Mouse (Mus musculus): ENCODE measurements at regions not wholly inside any gene's neighbourhood (a gene's known extent, or its start where the extent isn't known, plus 50 kb on each side); places are given as distances from the start of the nearest gene placed in this dataset.

DNA sequence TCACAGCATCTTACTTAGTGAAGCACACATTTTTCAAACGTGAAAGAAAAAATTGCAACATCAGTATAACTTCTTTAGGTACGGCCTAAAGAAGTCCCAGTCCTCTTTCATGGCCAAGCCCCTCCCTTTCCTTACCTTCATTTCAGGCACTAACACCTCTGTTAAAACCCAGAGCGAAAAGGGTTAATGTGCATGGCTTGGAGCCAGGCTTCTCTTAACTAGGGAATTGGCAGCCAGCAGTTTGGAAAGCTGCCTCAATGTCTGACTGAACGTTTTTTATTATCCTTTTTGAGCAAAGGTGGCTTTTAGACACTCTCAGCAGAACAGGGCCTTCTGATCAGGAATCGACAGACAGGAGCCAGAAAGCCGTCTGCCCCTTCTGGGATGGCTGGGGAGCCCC, 726.4 kb upstream of the Sox9 start:
- Histone ChIP-seq H3K4me2 (peak overlapping the region; percentile 16; the same call in 1 of the 2 replicates), H3K4me3 (replicated peaks) (no peak overlapping the region), H3K4me1 (replicated peaks) (peaks cover 23% of the 10 kb centered on the region), H3K27ac (peak overlapping the region; percentile 89), H3K27me3 (no peaks in the 10 kb centered on the region), H3K9ac (replicated peaks) (no peak overlapping the region), H3K9me3 (no peaks in the 10 kb centered on the region), H3K36me3 (no peaks in the 10 kb centered on the region)
- peak; percentile 47 for ATAC-seq (ENCODE audit: insufficient number of reproducible peaks, insufficient read depth, low FRiP score, low TSS enrichment, low read depth)
- WGBS, result 36% methylated on average over 6 of the region's 6 CpGs

DNA sequence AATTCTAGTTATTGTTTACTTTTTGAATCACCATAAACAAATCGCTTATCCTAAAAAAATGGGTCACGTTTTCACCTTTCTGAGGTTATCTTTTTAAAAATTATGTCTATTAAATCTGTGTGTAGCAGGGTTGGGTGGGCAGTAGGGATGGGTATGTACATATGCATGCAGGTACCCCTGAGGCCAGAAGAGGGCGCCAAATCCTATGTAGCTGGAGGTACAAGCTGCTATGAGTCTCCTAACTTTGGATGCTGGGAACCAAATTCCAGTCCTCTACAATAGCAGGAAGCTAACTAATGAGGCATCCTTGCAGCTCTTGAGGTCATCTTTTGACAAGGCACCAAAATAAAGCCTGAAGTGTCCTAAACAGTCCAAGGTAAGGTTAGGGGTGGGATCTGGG, 714.8 kb upstream of the Sox9 start:
- WGBS, result 64% methylated on average over 3 of the region's 3 CpGs
- Histone ChIP-seq H3K27me3 (no peaks in the 10 kb centered on the region), H3K9ac (replicated peaks) (no peak overlapping the region), H3K9me3 (peaks cover 3% of the 10 kb centered on the region; the same call in 1 of the 2 replicates), H3K4me3 (replicated peaks) (no peak overlapping the region), H3K4me2 (no peak overlapping the region), H3K27ac (no peak overlapping the region), H3K4me1 (replicated peaks) (no peaks in the 10 kb centered on the region), H3K36me3 (no peaks in the 10 kb centered on the region)
- ATAC-seq (ENCODE audit: insufficient number of reproducible peaks, insufficient read depth, low FRiP score, low TSS enrichment, low read depth), result no peak

DNA sequence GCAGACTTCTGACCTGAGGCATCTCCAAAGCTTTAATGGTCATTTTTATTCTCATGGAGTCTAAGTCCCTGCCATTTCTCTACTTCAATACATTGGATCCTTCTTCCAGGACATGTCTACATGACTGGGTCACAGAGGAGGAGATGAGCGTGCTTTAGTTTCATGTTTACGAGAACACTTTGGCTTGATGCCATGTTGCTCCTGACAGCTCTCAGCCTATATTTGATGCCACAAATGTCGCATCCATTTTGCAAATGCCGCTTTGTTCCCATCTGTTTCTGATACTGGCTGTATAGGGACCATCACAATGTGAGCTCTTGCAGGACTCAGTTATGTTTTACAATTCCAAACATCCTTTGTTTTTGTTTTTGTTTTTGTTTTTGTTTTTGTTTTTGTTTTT, 713.2 kb upstream of the Sox9 start:
- Histone ChIP-seq H3K4me1 (replicated peaks) (no peaks in the 10 kb centered on the region), H3K27me3 (no peaks in the 10 kb centered on the region), H3K36me3 (no peaks in the 10 kb centered on the region), H3K9ac (replicated peaks) (no peak overlapping the region), H3K4me2 (no peak overlapping the region), H3K4me3 (replicated peaks) (no peak overlapping the region), H3K27ac (no peak overlapping the region), H3K9me3 (peaks cover 3% of the 10 kb centered on the region; the same call in 1 of the 2 replicates)
- ATAC-seq (ENCODE audit: insufficient number of reproducible peaks, insufficient read depth, low FRiP score, low TSS enrichment, low read depth), result no peak
- 87% methylated on average over 4 of the region's 4 CpGs for WGBS

- Histone ChIP-seq H3K9me3 (peaks cover 3% of the 10 kb centered on the region; the same call in 1 of the 2 replicates), H3K27me3 (no peaks in the 10 kb centered on the region), H3K9ac (replicated peaks) (no peak overlapping the region), H3K36me3 (no peaks in the 10 kb centered on the region), H3K4me2 (no peak overlapping the region), H3K4me3 (replicated peaks) (no peak overlapping the region), H3K27ac (no peak overlapping the region), H3K4me1 (replicated peaks) (no peaks in the 10 kb centered on the region)
- WGBS, result 88% methylated on average over 7 of the region's 7 CpGs
- ATAC-seq (ENCODE audit: insufficient number of reproducible peaks, insufficient read depth, low FRiP score, low TSS enrichment, low read depth), result no peak
Observed at GRCm38 (mm10) chr11:112071571-112071970, 710.5 kb upstream of the Sox9 start.

DNA sequence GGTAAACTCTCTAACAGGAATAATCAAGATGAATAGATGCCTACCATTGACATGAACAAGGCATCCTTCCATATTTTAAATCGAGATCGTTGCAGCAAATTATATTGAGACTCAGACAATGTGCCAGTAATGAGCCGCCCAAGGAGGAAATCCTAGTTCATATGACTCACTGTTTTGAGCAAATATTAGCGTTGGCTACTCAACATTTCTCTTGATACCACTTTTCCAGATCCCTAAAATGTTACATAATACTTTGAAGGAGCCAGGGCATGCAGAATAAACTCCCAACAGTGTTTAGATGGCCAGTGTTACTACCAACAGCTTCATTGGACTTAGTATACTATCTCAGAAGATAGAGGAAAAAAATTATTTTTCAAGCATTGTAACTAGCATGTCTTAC, 700.6 kb upstream of the Sox9 start:
- Histone ChIP-seq H3K27me3 (no peaks in the 10 kb centered on the region), H3K27ac (no peak overlapping the region), H3K4me1 (replicated peaks) (0 out of 2 replicates have a peak, but pooled peaks cover 3% of the 10 kb centered on the region), H3K4me3 (replicated peaks) (no peak overlapping the region), H3K36me3 (no peaks in the 10 kb centered on the region), H3K4me2 (no peak overlapping the region), H3K9ac (replicated peaks) (no peak overlapping the region), H3K9me3 (no peaks in the 10 kb centered on the region)
- no peak for ATAC-seq (ENCODE audit: insufficient number of reproducible peaks, insufficient read depth, low FRiP score, low TSS enrichment, low read depth)
- 94% methylated on average over 4 of the region's 4 CpGs for WGBS

- H3K27ac ChIP-seq, result no peak overlapping the region
- 26% methylated on average over 4 of the region's 4 CpGs for WGBS
- no peaks in the 10 kb centered on the region for H3K27me3 ChIP-seq
- H3K4me2 ChIP-seq, result no peak overlapping the region
- ATAC-seq (ENCODE audit: insufficient number of reproducible peaks, insufficient read depth, low FRiP score, low TSS enrichment, low read depth), result no peak
- 0 out of 2 replicates have a peak, but pooled peaks cover 3% of the 10 kb centered on the region for H3K4me1 ChIP-seq (replicated peaks)
- no peak overlapping the region for H3K4me3 ChIP-seq (replicated peaks)
- H3K36me3 ChIP-seq, result no peaks in the 10 kb centered on the region
- H3K9ac ChIP-seq (replicated peaks), result no peak overlapping the region
- no peaks in the 10 kb centered on the region for H3K9me3 ChIP-seq
Observed at GRCm38 (mm10) chr11:112083019-112083418, 699.0 kb upstream of the Sox9 start.

GRCm38 (mm10) chr11:112092168-112092567, 689.9 kb upstream of the Sox9 start:
- H3K4me3 ChIP-seq (replicated peaks), result no peak overlapping the region
- WGBS, result 68% methylated on average over 8 of the region's 8 CpGs
- no peak overlapping the region for H3K27ac ChIP-seq
- ATAC-seq (ENCODE audit: insufficient number of reproducible peaks, insufficient read depth, low FRiP score, low TSS enrichment, low read depth), result no peak
- no peaks in the 10 kb centered on the region for H3K27me3 ChIP-seq
- H3K4me2 ChIP-seq, result no peak overlapping the region
- H3K36me3 ChIP-seq, result no peaks in the 10 kb centered on the region
- H3K4me1 ChIP-seq (replicated peaks), result peaks cover 5% of the 10 kb centered on the region; the same call in 1 of the 2 replicates
- H3K9me3 ChIP-seq, result no peaks in the 10 kb centered on the region
- no peak overlapping the region for H3K9ac ChIP-seq (replicated peaks)

GRCm38 (mm10) chr11:112095009-112095408, 687.0 kb upstream of the Sox9 start:
- H3K9me3 ChIP-seq, result no peaks in the 10 kb centered on the region
- no peak for ATAC-seq (ENCODE audit: insufficient number of reproducible peaks, insufficient read depth, low FRiP score, low TSS enrichment, low read depth)
- no peak overlapping the region for H3K9ac ChIP-seq (replicated peaks)
- no peak overlapping the region for H3K4me2 ChIP-seq
- 0 out of 2 replicates have a peak overlapping the region, but pooled peaks have one; percentile 4 for H3K27ac ChIP-seq
- H3K27me3 ChIP-seq, result no peaks in the 10 kb centered on the region
- 60% methylated on average over 3 of the region's 3 CpGs for WGBS
- H3K36me3 ChIP-seq, result no peaks in the 10 kb centered on the region
- peaks cover 5% of the 10 kb centered on the region; the same call in 1 of the 2 replicates for H3K4me1 ChIP-seq (replicated peaks)
- no peak overlapping the region for H3K4me3 ChIP-seq (replicated peaks)

DNA sequence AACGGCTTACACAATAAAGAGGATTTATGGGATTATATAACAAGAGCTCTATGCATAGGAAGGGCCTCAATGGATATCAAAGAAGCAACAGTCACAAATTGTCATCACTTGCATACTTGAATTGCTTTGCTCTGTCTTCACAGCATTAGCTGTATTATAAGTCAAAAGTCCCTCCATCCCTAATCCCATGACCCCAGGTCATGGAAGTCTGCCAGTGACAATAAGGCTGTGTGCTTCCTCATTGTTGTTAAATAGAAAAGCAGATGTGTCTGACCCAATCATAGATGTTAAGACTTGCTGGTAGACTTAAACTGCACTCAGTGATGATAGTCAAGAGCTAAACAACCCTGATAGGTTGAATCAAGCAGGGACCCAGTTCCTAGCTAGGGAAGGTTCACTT, 683.9 kb upstream of the Sox9 start:
- Histone ChIP-seq H3K9ac (replicated peaks) (no peak overlapping the region), H3K4me3 (replicated peaks) (no peak overlapping the region), H3K27me3 (no peaks in the 10 kb centered on the region), H3K27ac (no peak overlapping the region), H3K36me3 (no peaks in the 10 kb centered on the region), H3K4me2 (no peak overlapping the region), H3K4me1 (replicated peaks) (peaks cover 5% of the 10 kb centered on the region; the same call in 1 of the 2 replicates), H3K9me3 (no peaks in the 10 kb centered on the region)
- 62% methylated on average over 1 of the region's 1 CpGs for WGBS
- ATAC-seq (ENCODE audit: insufficient number of reproducible peaks, insufficient read depth, low FRiP score, low TSS enrichment, low read depth), result no peak

DNA sequence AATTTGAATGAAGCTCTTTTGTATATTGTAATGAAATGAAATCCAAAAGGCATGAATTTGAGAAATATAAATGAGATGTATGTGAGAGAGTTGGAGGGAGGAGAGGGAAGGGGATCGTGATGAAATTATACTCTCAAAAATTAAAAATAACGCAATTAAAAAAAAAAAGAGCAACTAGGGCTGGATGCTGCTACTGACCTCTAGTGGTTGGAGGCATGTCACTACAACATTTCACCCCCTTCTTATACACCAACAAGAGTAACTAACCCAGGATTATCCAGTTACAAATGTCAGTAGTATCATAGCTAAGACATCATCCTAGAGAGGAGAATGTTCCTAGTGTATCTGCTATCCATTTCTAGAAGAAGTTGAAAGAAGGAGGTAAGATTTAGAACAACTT, 678.8 kb upstream of the Sox9 start:
- ATAC-seq (ENCODE audit: insufficient number of reproducible peaks, insufficient read depth, low FRiP score, low TSS enrichment, low read depth), result no peak
- Histone ChIP-seq H3K27me3 (no peaks in the 10 kb centered on the region), H3K9me3 (no peaks in the 10 kb centered on the region), H3K4me3 (replicated peaks) (no peak overlapping the region), H3K36me3 (no peaks in the 10 kb centered on the region), H3K4me1 (replicated peaks) (peaks cover 11% of the 10 kb centered on the region), H3K9ac (replicated peaks) (no peak overlapping the region), H3K27ac (no peak overlapping the region), H3K4me2 (no peak overlapping the region)
- WGBS, result 43% methylated on average over 2 of the region's 2 CpGs

DNA sequence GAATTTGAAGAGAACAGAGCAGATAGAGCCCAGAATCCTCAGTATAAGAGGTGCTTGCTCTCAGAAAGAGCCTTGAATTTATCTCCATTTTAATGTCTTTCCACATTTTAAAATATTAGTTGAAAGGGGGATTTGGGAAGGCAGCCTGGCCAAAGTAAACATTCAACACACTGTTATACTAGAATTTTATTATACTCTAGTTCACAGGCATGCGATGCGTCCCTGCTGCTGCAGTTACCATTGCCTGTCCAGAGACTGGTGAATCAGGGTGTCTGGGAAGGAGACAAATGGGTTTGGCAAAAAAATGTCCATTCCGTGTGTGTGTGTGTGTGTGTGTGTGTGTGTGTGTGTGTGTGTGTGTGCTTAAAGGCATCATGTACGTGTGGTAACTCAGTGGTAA, 675.1 kb upstream of the Sox9 start:
- Histone ChIP-seq H3K4me3 (replicated peaks) (no peak overlapping the region), H3K36me3 (no peaks in the 10 kb centered on the region), H3K27me3 (no peaks in the 10 kb centered on the region), H3K9me3 (no peaks in the 10 kb centered on the region), H3K4me1 (replicated peaks) (peaks cover 14% of the 10 kb centered on the region), H3K27ac (no peak overlapping the region), H3K4me2 (no peak overlapping the region), H3K9ac (replicated peaks) (no peak overlapping the region)
- 55% methylated on average over 4 of the region's 4 CpGs for WGBS
- no peak for ATAC-seq (ENCODE audit: insufficient number of reproducible peaks, insufficient read depth, low FRiP score, low TSS enrichment, low read depth)

DNA sequence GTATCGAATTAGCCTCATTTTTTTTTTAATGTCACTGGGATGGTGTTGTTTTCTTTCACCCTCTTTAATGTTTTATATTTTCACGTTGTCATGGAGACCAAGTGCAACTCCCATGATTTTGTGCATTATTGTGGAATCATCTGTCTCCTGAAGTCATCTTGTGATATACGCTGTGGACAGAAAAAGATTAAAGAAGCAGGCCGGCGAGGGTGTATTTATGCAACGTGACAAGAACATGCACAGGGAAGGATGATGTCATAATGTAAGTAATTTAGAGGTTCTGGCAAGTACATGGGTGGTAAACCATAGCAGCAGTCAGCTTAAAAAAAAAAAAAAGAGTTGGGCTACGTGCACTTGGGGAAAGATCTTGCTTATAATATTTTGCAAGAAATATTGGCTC, 674.7 kb upstream of the Sox9 start:
- no peak overlapping the region for H3K4me3 ChIP-seq (replicated peaks)
- H3K27ac ChIP-seq, result peak overlapping the region; percentile 80; the same call in 1 of the 2 replicates
- no peak overlapping the region for H3K9ac ChIP-seq (replicated peaks)
- ATAC-seq (ENCODE audit: insufficient number of reproducible peaks, insufficient read depth, low FRiP score, low TSS enrichment, low read depth), result no peak
- no peaks in the 10 kb centered on the region for H3K36me3 ChIP-seq
- no peak overlapping the region for H3K4me2 ChIP-seq
- no peaks in the 10 kb centered on the region for H3K9me3 ChIP-seq
- H3K4me1 ChIP-seq (replicated peaks), result peaks cover 14% of the 10 kb centered on the region
- WGBS, result 72% methylated on average over 7 of the region's 7 CpGs
- H3K27me3 ChIP-seq, result no peaks in the 10 kb centered on the region

Data from limb, embryonic 12.5 days (tissue).